Mouse (Mus musculus): ENCODE measurements at regions not wholly inside any gene's neighbourhood (a gene's known extent, or its start where the extent isn't known, plus 50 kb on each side); places are given as distances from the start of the nearest gene placed in this dataset.

- TF ChIP-seq POLR2A (IDR thresholded peaks at IDR 0.05; ENCODE audit: insufficient read depth, low read length): no peak
- TF ChIP-seq EP300 (IDR thresholded peaks at IDR 0.05; ENCODE audit: insufficient read depth, low read depth, low read length): no peak
These were observed 302.4 kb downstream of the Hdgfl1 start for GRCm38 (mm10) chr13:26467526-26467925.

All from ES-Bruce4 (cell line).